Comparison of ENCODE assay signal across 8 mouse cellular contexts in the genomic region with DNA sequence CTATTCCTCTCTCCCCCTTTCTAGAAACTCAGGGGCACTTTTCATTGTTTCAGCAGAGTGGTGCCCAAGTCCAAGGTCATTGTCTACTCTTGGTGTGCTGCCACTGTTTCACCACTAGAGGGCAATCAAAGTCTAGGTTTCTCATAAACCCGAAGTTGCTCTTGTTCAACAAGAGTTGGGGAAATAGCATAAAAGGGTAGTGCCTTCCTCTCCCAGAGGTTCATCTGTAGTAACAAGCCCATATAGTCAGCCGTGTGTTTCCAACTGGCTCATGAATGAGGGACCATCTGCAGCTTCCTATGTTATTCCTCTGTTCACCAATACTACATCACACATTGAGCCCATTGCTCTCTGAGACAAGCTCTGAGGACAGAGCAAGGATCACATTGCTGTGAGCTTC.
A peak's percentile ranks its signal among the peaks of the same experiment; 100 is the strongest.
DNase-seq lines count a peak whose midpoint lies in the region; ATAC-seq and TF ChIP-seq lines count a peak whose summit lies in the region.

No protein-coding gene starts in this region.

- ATAC-seq in kidney, postnatal 0 days (replicated peaks; ENCODE audit: low FRiP score, low read depth): no peak
- ATAC-seq in limb, embryonic 12.5 days (ENCODE audit: insufficient number of reproducible peaks, insufficient read depth, low FRiP score, low TSS enrichment, low read depth): 0 out of 2 replicates have a peak, but pooled peaks have one; percentile 31
- peak; percentile 32 for ATAC-seq in neural tube, embryonic 13.5 days (ENCODE audit: low read depth)

- no peak overlapping the region for H3K27ac ChIP-seq in kidney, postnatal 0 days
- H3K27ac ChIP-seq in limb, embryonic 12.5 days: no peak overlapping the region
- 0 out of 2 replicates have a peak overlapping the region, but pooled peaks have one; percentile 10 for H3K27ac ChIP-seq in neural tube, embryonic 13.5 days (replicated peaks)

- H3K4me1 ChIP-seq in kidney, postnatal 0 days (replicated peaks; ENCODE audit: insufficient read depth, low read length): no peaks in the 10 kb centered on the region
- 0 out of 2 replicates have a peak, but pooled peaks cover 4% of the 10 kb centered on the region for H3K4me1 ChIP-seq in limb, embryonic 12.5 days (replicated peaks)
- H3K4me1 ChIP-seq in neural tube, embryonic 13.5 days (replicated peaks): 0 out of 2 replicates have a peak, but pooled peaks cover 3% of the 10 kb centered on the region

- H3K36me3 ChIP-seq in kidney, postnatal 0 days (ENCODE audit: insufficient read depth, low read length): no peaks in the 10 kb centered on the region
- H3K36me3 ChIP-seq in limb, embryonic 12.5 days: no peaks in the 10 kb centered on the region
- H3K36me3 ChIP-seq in neural tube, embryonic 13.5 days: no peaks in the 10 kb centered on the region

- TF ChIP-seq CTCF in kidney, postnatal 0 days (IDR thresholded peaks at IDR 0.05; ENCODE audit: low read depth): peak; percentile 89

- H3K4me3 ChIP-seq in kidney, postnatal 0 days (replicated peaks; ENCODE audit: low read depth, low read length): no peak overlapping the region
- H3K4me3 ChIP-seq in limb, embryonic 12.5 days (replicated peaks): no peak overlapping the region
- no peak overlapping the region for H3K4me3 ChIP-seq in neural tube, embryonic 13.5 days

- H3K4me2 ChIP-seq in kidney, postnatal 0 days (ENCODE audit: low read length): no peak overlapping the region
- no peak overlapping the region for H3K4me2 ChIP-seq in limb, embryonic 12.5 days
- no peak overlapping the region for H3K4me2 ChIP-seq in neural tube, embryonic 13.5 days

- no peaks in the 10 kb centered on the region for H3K27me3 ChIP-seq in kidney, postnatal 0 days (ENCODE audit: insufficient read depth, low read length)
- no peaks in the 10 kb centered on the region for H3K27me3 ChIP-seq in limb, embryonic 12.5 days
- H3K27me3 ChIP-seq in neural tube, embryonic 13.5 days: no peaks in the 10 kb centered on the region

- WGBS in kidney, postnatal 0 days: 7% methylated on average over 2 of the region's 2 CpGs
- 5% methylated on average over 2 of the region's 2 CpGs for WGBS in limb, embryonic 12.5 days
- 10% methylated on average over 2 of the region's 2 CpGs for WGBS in neural tube, embryonic 13.5 days

- H3K9me3 ChIP-seq in kidney, postnatal 0 days (replicated peaks; ENCODE audit: low read length): no peaks in the 10 kb centered on the region
- H3K9me3 ChIP-seq in limb, embryonic 12.5 days: no peaks in the 10 kb centered on the region
- no peaks in the 10 kb centered on the region for H3K9me3 ChIP-seq in neural tube, embryonic 13.5 days

- H3K9ac ChIP-seq in kidney, postnatal 0 days (ENCODE audit: low read depth, low read length): no peak overlapping the region
- no peak overlapping the region for H3K9ac ChIP-seq in limb, embryonic 12.5 days (replicated peaks)
- H3K9ac ChIP-seq in neural tube, embryonic 13.5 days: no peak overlapping the region

- DNase-seq in spleen, postnatal 10 days (ENCODE audit: low spot score in 2 of 2): peak; percentile 3 to 17
- DNase-seq in spleen, postnatal 36 days (ENCODE audit: low spot score in 2 of 2): no peak
- peak; percentile 2 for DNase-seq in cerebellum, adult 8-10 months
- DNase-seq in frontal cortex, postnatal 14 days (ENCODE audit: low spot score in 2 of 2): peak; percentile 10 to 52
- DNase-seq in kidney, postnatal 0 days (ENCODE audit: low spot score): peak; percentile 88
- DNase-seq in thymus, postnatal 4 days: peak; percentile 28

Comparison
In these comparisons a context has a peak if more than half of its experiments do, and no peak if none do; other contexts are left out.
1. DNase-seq: peak in spleen, postnatal 10 days (2 of 2), cerebellum, adult 8-10 months (single experiment), frontal cortex, postnatal 14 days (2 of 2), kidney, postnatal 0 days (single experiment) and thymus, postnatal 4 days (single experiment); none in spleen, postnatal 36 days (0 of 2).